Comparison of ENCODE assay signal across 5 mouse cellular contexts in the genomic region with DNA sequence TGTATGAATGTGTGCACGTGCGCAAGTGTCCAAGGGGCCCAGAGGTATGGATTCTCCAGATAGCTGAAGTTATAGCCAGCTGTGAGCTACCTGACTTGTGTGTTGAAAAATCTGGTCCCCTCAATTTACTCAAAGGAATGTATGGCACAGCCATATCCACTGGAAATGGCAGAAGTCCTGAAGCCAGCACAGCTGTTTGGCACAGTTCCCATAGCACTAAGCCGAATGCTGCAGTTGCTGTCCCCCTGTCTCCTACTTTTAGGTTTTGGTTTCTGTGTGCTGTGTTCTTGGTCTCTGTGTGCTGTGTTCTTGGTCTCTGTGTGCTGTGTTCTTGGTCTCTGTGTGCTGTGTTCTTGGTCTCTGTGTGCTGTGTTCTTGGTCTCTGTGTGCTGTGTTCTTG.
DNase-seq lines count a peak whose midpoint lies in the region; ATAC-seq and TF ChIP-seq lines count a peak whose summit lies in the region.
"Not testable (repeated sequence)": the region's sequence is repeated elsewhere in the genome, so short reads cannot be mapped to it uniquely, and the experiment has no call there.

No protein-coding gene starts in this region.

- H3K4me1 ChIP-seq in lung, embryonic 14.5 days (ENCODE audit: insufficient read depth) = not testable (repeated sequence)

- not testable (repeated sequence) for H3K9ac ChIP-seq in lung, embryonic 14.5 days

- TF ChIP-seq CTCF in lung, embryonic 14.5 days (IDR thresholded peaks at IDR 0.05; ENCODE audit: low read depth) = not testable (repeated sequence)

- H3K4me2 ChIP-seq in lung, embryonic 14.5 days = not testable (repeated sequence)

- not testable (repeated sequence) for ATAC-seq in lung, embryonic 14.5 days (ENCODE audit: insufficient read depth)

- not testable (repeated sequence) for H3K4me3 ChIP-seq in lung, embryonic 14.5 days (ENCODE audit: low read depth, low read length)

- not testable (repeated sequence) for H3K27me3 ChIP-seq in lung, embryonic 14.5 days (ENCODE audit: insufficient read depth, low read length)

- 72% methylated on average over 3 of the region's 3 CpGs for WGBS in lung, embryonic 14.5 days

- H3K27ac ChIP-seq in lung, embryonic 14.5 days (ENCODE audit: low read depth) = not testable (repeated sequence)

- not testable (repeated sequence) for H3K36me3 ChIP-seq in lung, embryonic 14.5 days (ENCODE audit: insufficient read depth)

- H3K9me3 ChIP-seq in lung, embryonic 14.5 days (ENCODE audit: low read depth, low read length) = not testable (repeated sequence)

- peak; percentile 16 for DNase-seq in adrenal gland, postnatal 10 days
- DNase-seq in gastrocnemius, postnatal 10 days = peak; percentile 34
- DNase-seq in heart, postnatal 4 days = peak; percentile 44
- peak; percentile 41 to 45 for DNase-seq in kidney, postnatal 4 days
- peak; percentile 80 for DNase-seq in lung, embryonic 14.5 days

Comparison
In these comparisons a context has a peak if more than half of its experiments do, and no peak if none do; other contexts are left out.
1. DNase-seq: peak in every context shown above with its lines; median percentile 80 in lung, embryonic 14.5 days; 44 in heart, postnatal 4 days; 43 in kidney, postnatal 4 days; 34 in gastrocnemius, postnatal 10 days; 16 in adrenal gland, postnatal 10 days.